Mouse (Mus musculus) skeletal muscle tissue, adult 2 months (tissue): ENCODE results near the gene Serpina3g.
A peak's percentile ranks its signal among the peaks of the same experiment; 100 is the strongest.
"Not testable (repeated sequence)": the region's sequence is repeated elsewhere in the genome, so short reads cannot be mapped to it uniquely, and the experiment has no call there.

ENCODE experiments used
- DNase-seq: peaks from one replicate; pipeline ENCODE4 v3.0.0-alpha.2; 2012; ENCODE audit warnings: low read depth, low spot score

Serpina3g gene

GRCm38 (mm10) chr12:104235915-104236314, at the start of gene Serpina3g:
Gene Serpina3g, plus strand, starts transcription at chr12:104236245.
- no peak for DNase-seq

- no peak for DNase-seq
These were observed 46.8 kb upstream of the Serpina3g start for GRCm38 (mm10) chr12:104189246-104189645.

- no peak for DNase-seq
These were observed 45.2 kb upstream of the Serpina3g start for GRCm38 (mm10) chr12:104190852-104191251.

GRCm38 (mm10) chr12:104209149-104209548, 26.9 kb upstream of the Serpina3g start:
- DNase-seq: no peak

- no peak for DNase-seq
These were observed 26.2 kb upstream of the Serpina3g start for GRCm38 (mm10) chr12:104209802-104210201.

- DNase-seq: no peak
These were observed 22.2 kb upstream of the Serpina3g start for GRCm38 (mm10) chr12:104213689-104214444.

GRCm38 (mm10) chr12:104214445-104214753, 21.6 kb upstream of the Serpina3g start, which contains the start of gene Serpina3f:
Gene Serpina3f, plus strand, starts transcription at chr12:104214544.
- no peak for DNase-seq

- no peak for DNase-seq
These were observed 20.8 kb upstream of the Serpina3g start for GRCm38 (mm10) chr12:104215249-104215648.

GRCm38 (mm10) chr12:104221616-104222015, 14.4 kb upstream of the Serpina3g start:
- DNase-seq: no peak

GRCm38 (mm10) chr12:104223690-104224089, 12.4 kb upstream of the Serpina3g start:
- no peak for DNase-seq

- DNase-seq: no peak
These were observed 11.3 kb upstream of the Serpina3g start for GRCm38 (mm10) chr12:104224598-104225300.

- DNase-seq: no peak
These were observed 5.3 kb upstream of the Serpina3g start for GRCm38 (mm10) chr12:104230762-104231161.

- not testable (repeated sequence) for DNase-seq
These were observed 2.0 kb downstream of the Serpina3g start for GRCm38 (mm10) chr12:104238048-104238447.

GRCm38 (mm10) chr12:104243307-104243706, 7.3 kb downstream of the Serpina3g start:
- DNase-seq: peak; percentile 3

- DNase-seq: no peak
These were observed 9.0 kb downstream of the Serpina3g start for GRCm38 (mm10) chr12:104245092-104245491.

GRCm38 (mm10) chr12:104245595-104245994, 9.6 kb downstream of the Serpina3g start:
- peak; percentile 38 for DNase-seq

- peak; percentile 17 for DNase-seq
These were observed 11.5 kb downstream of the Serpina3g start for GRCm38 (mm10) chr12:104247553-104248002.

GRCm38 (mm10) chr12:104248231-104248630, 12.2 kb downstream of the Serpina3g start:
- DNase-seq: no peak

- DNase-seq: no peak
These were observed 25.0 kb downstream of the Serpina3g start for GRCm38 (mm10) chr12:104261041-104261440.

- DNase-seq: no peak
These were observed 26.8 kb downstream of the Serpina3g start, which contains the start of gene Serpina3i for GRCm38 (mm10) chr12:104262863-104263262. Gene Serpina3i, plus strand, starts transcription at chr12:104263122.

GRCm38 (mm10) chr12:104266374-104266773, 30.3 kb downstream of the Serpina3g start:
- no peak for DNase-seq

- DNase-seq: no peak
These were observed 42.4 kb downstream of the Serpina3g start for GRCm38 (mm10) chr12:104278216-104279055.
